Mouse (Mus musculus) embryonic facial prominence, embryonic 15.5 days (tissue): ENCODE measurements at regions not wholly inside any gene's neighbourhood (a gene's known extent, or its start where the extent isn't known, plus 50 kb on each side); places are given as distances from the start of the nearest gene placed in this dataset.

ENCODE experiments used
- ATAC-seq: fragments of 200-750 bp; cut with Nextera tagmentation; 2 replicates; pipeline ENCODE4 v1.8.0; 2017; ENCODE audit warnings: low read depth, moderate TSS enrichment; ENCODE audit not compliant: insufficient number of reproducible peaks, low FRiP score, low TSS enrichment
- H3K27ac ChIP-seq: fragments of 300-500 bp; sonication (generic); replicated peaks from 2 replicates; pipeline ENCODE4 v1.5.1; 2015; ENCODE audit warnings: mild to moderate bottlenecking, inconsistent platforms
- H3K27me3 ChIP-seq: fragments of 300-500 bp; sonication (generic); 2 replicates; pipeline ENCODE4 v1.6.1; 2015; ENCODE audit warnings: inconsistent platforms
- H3K36me3 ChIP-seq: fragments of 300-500 bp; sonication (generic); 2 replicates; pipeline ENCODE4 v1.6.1; 2015; ENCODE audit warnings: mild to moderate bottlenecking, inconsistent platforms
- H3K4me1 ChIP-seq: fragments of 300-500 bp; sonication (generic); 2 replicates; pipeline ENCODE4 v1.6.1; 2015; ENCODE audit warnings: inconsistent platforms
- H3K4me2 ChIP-seq: fragments of 300-500 bp; sonication (generic); replicated peaks from 2 replicates; pipeline ENCODE4 v1.6.1; 2015; ENCODE audit warnings: mild to moderate bottlenecking, inconsistent platforms
- H3K4me3 ChIP-seq: fragments of 300-500 bp; sonication (generic); replicated peaks from 2 replicates; pipeline ENCODE4 v1.5.1; 2015; ENCODE audit warnings: mild to moderate bottlenecking, inconsistent platforms
- H3K9ac ChIP-seq: fragments of 300-500 bp; sonication (generic); 2 replicates; pipeline ENCODE4 v1.6.1; 2015; ENCODE audit warnings: inconsistent platforms
- H3K9me3 ChIP-seq: fragments of 300-500 bp; sonication (generic); replicated peaks from 2 replicates; pipeline ENCODE4 v1.6.1; 2016; ENCODE audit warnings: inconsistent platforms
- WGBS: fragments of 180-500 bp; shearing (Covaris S2); methylation state at CpG from one replicate; pipeline ENCODE4 v1.1.7; 2015; 5-methylcytosine and 5-hydroxymethylcytosine counted together

- Histone ChIP-seq H3K4me2 (0 out of 2 replicates have a peak overlapping the region, but pooled peaks have one; percentile 6), H3K36me3 (no peaks in the 10 kb centered on the region), H3K9me3 (no peaks in the 10 kb centered on the region), H3K9ac (no peak overlapping the region), H3K27ac (peak overlapping the region; percentile 80), H3K4me1 (peaks cover 59% of the 10 kb centered on the region), H3K27me3 (no peaks in the 10 kb centered on the region), H3K4me3 (no peak overlapping the region)
- peak; percentile 88 for ATAC-seq
- WGBS = 3% methylated on average over 8 of the region's 8 CpGs
Measured at GRCm38 (mm10) chr5:111675673-111676261, 58.0 kb upstream of the Gm26897 start.

- Histone ChIP-seq H3K4me3 (no peak overlapping the region), H3K27ac (no peak overlapping the region), H3K27me3 (no peaks in the 10 kb centered on the region), H3K4me2 (no peak overlapping the region), H3K9ac (no peak overlapping the region), H3K9me3 (no peaks in the 10 kb centered on the region), H3K4me1 (peaks cover 59% of the 10 kb centered on the region), H3K36me3 (no peaks in the 10 kb centered on the region)
- no peak for ATAC-seq
- WGBS = 53% methylated on average over 6 of the region's 6 CpGs
Measured at GRCm38 (mm10) chr5:111677847-111678311, 55.8 kb upstream of the Gm26897 start.

GRCm38 (mm10) chr5:111678496-111678895 lies 55.2 kb upstream of the Gm26897 start:
- ATAC-seq = no peak
- WGBS = 19% methylated on average over 1 of the region's 1 CpGs
- peaks cover 60% of the 10 kb centered on the region for H3K4me1 ChIP-seq
- H3K4me3 ChIP-seq = no peak overlapping the region
- H3K36me3 ChIP-seq = no peaks in the 10 kb centered on the region
- H3K27ac ChIP-seq = no peak overlapping the region
- no peak overlapping the region for H3K4me2 ChIP-seq
- H3K9ac ChIP-seq = no peak overlapping the region
- no peaks in the 10 kb centered on the region for H3K27me3 ChIP-seq
- H3K9me3 ChIP-seq = no peaks in the 10 kb centered on the region

GRCm38 (mm10) chr5:111681362-111682028 lies 52.2 kb upstream of the Gm26897 start:
- Histone ChIP-seq H3K36me3 (no peaks in the 10 kb centered on the region), H3K4me2 (no peak overlapping the region), H3K9ac (no peak overlapping the region), H3K4me3 (no peak overlapping the region), H3K27ac (no peak overlapping the region), H3K9me3 (no peaks in the 10 kb centered on the region), H3K27me3 (no peaks in the 10 kb centered on the region), H3K4me1 (peaks cover 42% of the 10 kb centered on the region)
- WGBS = 47% methylated on average over 7 of the region's 7 CpGs
- no peak for ATAC-seq

- H3K4me3 ChIP-seq = no peak overlapping the region
- H3K4me1 ChIP-seq = peaks cover 36% of the 10 kb centered on the region
- no peak overlapping the region for H3K4me2 ChIP-seq
- H3K36me3 ChIP-seq = no peaks in the 10 kb centered on the region
- ATAC-seq = no peak
- H3K9me3 ChIP-seq = no peaks in the 10 kb centered on the region
- H3K9ac ChIP-seq = no peak overlapping the region
- H3K27me3 ChIP-seq = no peaks in the 10 kb centered on the region
- H3K27ac ChIP-seq = no peak overlapping the region
Measured at GRCm38 (mm10) chr5:111682899-111683298, 50.8 kb upstream of the Gm26897 start.
